Mouse (Mus musculus): ENCODE data around the gene Cyp2j8.
"Not testable (repeated sequence)": the region's sequence is repeated elsewhere in the genome, so short reads cannot be mapped to it uniquely, and the experiment has no call there.

Cyp2j8 gene

GRCm38 (mm10) chr4:96507286-96507685 is at the start of gene Cyp2j8:
Gene Cyp2j8 (minus strand): TSS chr4:96507386.
- no peak for DNase-seq

GRCm38 (mm10) chr4:96553133-96553819 is 46.1 kb upstream of the Cyp2j8 start, which contains the start of gene Cyp2j6:
Gene Cyp2j6 (minus strand): TSS chr4:96553661.
- peak; percentile 7 for DNase-seq

GRCm38 (mm10) chr4:96551619-96552018 is 44.4 kb upstream of the Cyp2j8 start:
- no peak for DNase-seq

- no peak for DNase-seq
These were observed 38.8 kb upstream of the Cyp2j8 start for GRCm38 (mm10) chr4:96545976-96546375.

- DNase-seq, result no peak
These were observed 18.6 kb upstream of the Cyp2j8 start for GRCm38 (mm10) chr4:96525772-96526171.

GRCm38 (mm10) chr4:96522256-96522655 is 15.1 kb upstream of the Cyp2j8 start:
- no peak for DNase-seq

GRCm38 (mm10) chr4:96510083-96510482 is 2.9 kb upstream of the Cyp2j8 start:
- DNase-seq, result no peak

GRCm38 (mm10) chr4:96463311-96464060 is 43.7 kb downstream of the Cyp2j8 start:
- not testable (repeated sequence) for DNase-seq
